ENCODE assay signal across 26 mouse cellular contexts in genomic region chr5:96536527-96536926, GRCm38 (mm10).
"Had no signal": no experiment of that assay in that cellular context is flagged by ENCODE, and none has a peak within 500 bp of the region (broad histone marks: within the 10 kb centered on the region; RNA-seq: fewer than 3 reads in every experiment).

No protein-coding gene starts in this region.

- DNase-seq: gastrocnemius, adult 2 months; gastrocnemius, postnatal 10 days; gastrocnemius, postnatal 25 days; heart, adult 2 months; heart, postnatal 14 days; heart, postnatal 4 days; kidney, adult 18-20 months; kidney, adult 8-10 months; kidney, postnatal 10 days; kidney, postnatal 25 days; kidney, postnatal 4 days had no signal

- H3K27me3 ChIP-seq: heart, embryonic 13.5 days; heart, embryonic 15.5 days; hindbrain, embryonic 12.5 days; intestine, embryonic 15.5 days; limb, embryonic 12.5 days had no signal

- H3K4me3 ChIP-seq: gastrocnemius, adult 2 months; heart, adult 2 months; heart, embryonic 13.5 days; heart, embryonic 15.5 days; hindbrain, embryonic 10.5 days; hindbrain, embryonic 12.5 days; intestine, embryonic 15.5 days; layer of hippocampus, adult 2 months; left cerebral cortex, adult 2 months; limb, embryonic 10.5 days; limb, embryonic 12.5 days had no signal

- H3K36me3 ChIP-seq: heart, embryonic 13.5 days; heart, embryonic 15.5 days; hindbrain, embryonic 10.5 days; hindbrain, embryonic 12.5 days; intestine, embryonic 15.5 days; limb, embryonic 10.5 days; limb, embryonic 12.5 days had no signal

- H3K9me3 ChIP-seq: heart, embryonic 13.5 days; heart, embryonic 15.5 days; hindbrain, embryonic 10.5 days; hindbrain, embryonic 12.5 days; intestine, embryonic 15.5 days; limb, embryonic 10.5 days; limb, embryonic 12.5 days had no signal

- H3K4me1 ChIP-seq: heart, embryonic 15.5 days; hindbrain, embryonic 10.5 days; hindbrain, embryonic 12.5 days; intestine, embryonic 15.5 days; limb, embryonic 10.5 days; limb, embryonic 12.5 days had no signal

- H3K27ac ChIP-seq: gastrocnemius, adult 2 months; heart, adult 2 months; heart, embryonic 13.5 days; heart, embryonic 15.5 days; hindbrain, embryonic 10.5 days; hindbrain, embryonic 12.5 days; hindbrain, embryonic 14.5 days; intestine, embryonic 15.5 days; layer of hippocampus, adult 2 months; left cerebral cortex, adult 2 months; limb, embryonic 10.5 days; limb, embryonic 12.5 days had no signal

- ATAC-seq: forebrain, embryonic 16.5 days; hindbrain, embryonic 16.5 days; inflammation-experienced regulatory T-cells, adult 6 months; intestine, embryonic 15.5 days; intestine, postnatal 0 days had no signal

- H3K4me2 ChIP-seq: heart, embryonic 11.5 days; heart, embryonic 13.5 days; heart, embryonic 15.5 days; hindbrain, embryonic 12.5 days; hindbrain, embryonic 14.5 days; intestine, embryonic 15.5 days; limb, embryonic 12.5 days had no signal

- H3K9ac ChIP-seq: heart, embryonic 13.5 days; heart, embryonic 15.5 days; hindbrain, embryonic 12.5 days; hindbrain, embryonic 14.5 days; intestine, embryonic 15.5 days; limb, embryonic 12.5 days had no signal
